Mouse (Mus musculus): ENCODE measurements around the gene Rufy1. TPM values are rescaled to one million over a fixed set of nuclear protein-coding genes. Genes with fewer than 3 reads are reported as not detected.

The Rufy1 gene
- 26.1 and 28.0 TPM in 2 replicates for polyA plus RNA-seq (2015; fragmentation: Nextera tagmentation; extraction: Ambion mirVana)

- under 1% methylated on average over 86 of the region's 90 CpGs for WGBS
- ATAC-seq = peak; percentile 88
- H3K9ac ChIP-seq = peak within 1 kb of the TSS; percentile 90
- H3K4me3 ChIP-seq = peak within 1 kb of the TSS; percentile 76
- H3K27me3 ChIP-seq = no peaks in the 10 kb centered on the region
- H3K4me1 ChIP-seq = peaks cover 10% of the 10 kb centered on the region; the same call in 1 of the 2 replicates
- H3K9me3 ChIP-seq (replicated peaks) = no peaks in the 10 kb centered on the region
- H3K27ac ChIP-seq = peak within 1 kb of the TSS; percentile 91
- H3K4me2 ChIP-seq = peak within 1 kb of the TSS; percentile 65
- no peaks in the 10 kb centered on the region for H3K36me3 ChIP-seq (ENCODE audit: poor library complexity, severe bottlenecking)
Observed at GRCm38 (mm10) chr11:50430277-50431133, at the start of gene Rufy1. TSS of gene Rufy1 (minus strand) at chr11:50431125.

GRCm38 (mm10) chr11:50478072-50478471 is 47.1 kb upstream of the Rufy1 start:
- Histone ChIP-seq H3K27ac (no peak overlapping the region), H3K9me3 (replicated peaks) (no peaks in the 10 kb centered on the region), H3K9ac (no peak overlapping the region), H3K36me3 (ENCODE audit: poor library complexity, severe bottlenecking) (no peaks in the 10 kb centered on the region), H3K4me1 (peaks cover 19% of the 10 kb centered on the region), H3K27me3 (no peaks in the 10 kb centered on the region), H3K4me3 (no peak overlapping the region), H3K4me2 (no peak overlapping the region)
- WGBS = 91% methylated on average over 2 of the region's 2 CpGs
- no peak for ATAC-seq

DNA sequence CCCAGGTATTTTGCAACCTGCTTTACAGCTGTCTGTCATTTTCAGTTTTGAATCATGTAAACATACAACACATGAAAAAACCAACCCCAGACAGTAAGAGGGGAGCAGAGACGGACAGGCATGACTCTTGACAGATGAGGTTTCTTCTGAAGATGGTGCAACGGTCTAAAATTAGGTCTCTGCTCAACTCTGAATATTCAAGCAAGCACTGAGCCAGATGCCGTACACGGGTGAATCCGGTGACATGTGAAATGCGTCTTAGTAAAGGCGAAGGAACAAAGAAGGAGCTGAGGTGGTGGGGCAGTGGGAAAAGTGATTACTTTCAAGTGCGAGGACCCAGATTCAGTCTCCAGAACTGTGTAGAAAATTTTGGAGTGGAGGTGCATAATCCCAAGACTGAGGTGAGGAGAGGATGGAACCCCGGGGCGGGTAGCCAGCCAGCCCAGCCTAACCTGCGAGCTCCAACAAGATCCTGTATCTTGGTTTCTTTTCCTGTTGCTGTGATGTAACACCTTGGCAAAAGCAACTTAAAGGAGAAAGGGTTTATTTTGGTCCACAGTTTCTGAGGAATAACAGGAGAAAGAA is 46.7 kb upstream of the Rufy1 start:
- H3K4me1 ChIP-seq = peaks cover 19% of the 10 kb centered on the region
- ATAC-seq = peak; percentile 19; the same call in 1 of the 2 replicates

DNA sequence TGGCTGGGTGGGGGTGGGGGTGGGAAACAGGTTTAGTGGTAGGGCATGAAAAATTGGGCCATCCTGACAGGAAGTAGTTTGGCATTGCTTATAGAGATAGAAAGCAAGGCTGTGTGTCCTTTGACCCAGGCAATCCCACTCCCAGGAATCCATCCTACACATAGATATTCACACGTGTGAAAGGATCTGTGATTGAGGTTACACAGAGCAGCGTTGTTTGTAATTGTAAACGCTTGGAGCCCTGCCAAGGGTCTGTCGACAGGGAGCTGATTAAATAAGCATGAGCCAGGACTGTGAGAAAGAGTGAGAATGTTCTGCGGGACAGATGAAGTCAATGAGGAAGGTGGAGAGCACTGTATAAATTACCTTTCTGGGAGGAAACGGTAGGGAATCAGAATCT is 46.0 kb upstream of the Rufy1 start:
- peaks cover 19% of the 10 kb centered on the region for H3K4me1 ChIP-seq
- H3K4me2 ChIP-seq = peak overlapping the region; percentile 13; the same call in 1 of the 2 replicates
- no peaks in the 10 kb centered on the region for H3K27me3 ChIP-seq
- WGBS = 10% methylated on average over 6 of the region's 6 CpGs
- no peak overlapping the region for H3K4me3 ChIP-seq
- no peaks in the 10 kb centered on the region for H3K9me3 ChIP-seq (replicated peaks)
- ATAC-seq = peak; percentile 92
- H3K9ac ChIP-seq = no peak overlapping the region
- H3K27ac ChIP-seq = peak overlapping the region; percentile 67
- H3K36me3 ChIP-seq (ENCODE audit: poor library complexity, severe bottlenecking) = no peaks in the 10 kb centered on the region

More for the DNA sequence above, 46.7 kb upstream of the Rufy1 start:
- H3K9me3 ChIP-seq (replicated peaks) = no peaks in the 10 kb centered on the region
- no peaks in the 10 kb centered on the region for H3K36me3 ChIP-seq (ENCODE audit: poor library complexity, severe bottlenecking)
- H3K4me3 ChIP-seq = no peak overlapping the region
- H3K9ac ChIP-seq = no peak overlapping the region
- H3K27me3 ChIP-seq = no peaks in the 10 kb centered on the region
- peak overlapping the region; percentile 13; the same call in 1 of the 2 replicates for H3K4me2 ChIP-seq
- 68% methylated on average over 11 of the region's 11 CpGs for WGBS
- H3K27ac ChIP-seq = peak overlapping the region; percentile 67

DNA sequence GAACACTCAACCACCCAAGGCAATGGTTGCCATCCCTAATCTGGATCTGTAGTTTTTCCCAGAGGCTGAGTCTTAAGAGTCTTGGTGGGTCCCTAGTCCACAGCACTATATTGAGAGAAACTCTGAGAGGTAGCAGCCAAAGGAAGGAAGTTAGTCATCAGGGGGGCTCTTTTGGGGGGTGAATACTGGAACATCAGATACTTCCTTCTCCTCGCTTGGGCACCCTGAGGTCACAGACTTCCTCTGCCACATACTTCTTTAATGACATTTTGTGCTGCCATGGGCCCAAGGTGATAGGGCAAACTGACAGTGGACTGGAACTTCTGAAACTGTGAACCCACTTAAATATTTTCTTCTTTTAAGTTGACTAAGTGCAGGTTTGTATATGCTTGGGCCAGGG is 43.0 kb upstream of the Rufy1 start:
- H3K27me3 ChIP-seq = no peaks in the 10 kb centered on the region
- ATAC-seq = no peak
- 82% methylated on average over 1 of the region's 1 CpGs for WGBS
- no peak overlapping the region for H3K4me3 ChIP-seq
- peaks cover 9% of the 10 kb centered on the region; the same call in 1 of the 2 replicates for H3K9me3 ChIP-seq (replicated peaks)
- H3K4me1 ChIP-seq = peaks cover 19% of the 10 kb centered on the region
- no peak overlapping the region for H3K9ac ChIP-seq
- H3K4me2 ChIP-seq = no peak overlapping the region
- H3K36me3 ChIP-seq (ENCODE audit: poor library complexity, severe bottlenecking) = no peaks in the 10 kb centered on the region
- H3K27ac ChIP-seq = no peak overlapping the region

DNA sequence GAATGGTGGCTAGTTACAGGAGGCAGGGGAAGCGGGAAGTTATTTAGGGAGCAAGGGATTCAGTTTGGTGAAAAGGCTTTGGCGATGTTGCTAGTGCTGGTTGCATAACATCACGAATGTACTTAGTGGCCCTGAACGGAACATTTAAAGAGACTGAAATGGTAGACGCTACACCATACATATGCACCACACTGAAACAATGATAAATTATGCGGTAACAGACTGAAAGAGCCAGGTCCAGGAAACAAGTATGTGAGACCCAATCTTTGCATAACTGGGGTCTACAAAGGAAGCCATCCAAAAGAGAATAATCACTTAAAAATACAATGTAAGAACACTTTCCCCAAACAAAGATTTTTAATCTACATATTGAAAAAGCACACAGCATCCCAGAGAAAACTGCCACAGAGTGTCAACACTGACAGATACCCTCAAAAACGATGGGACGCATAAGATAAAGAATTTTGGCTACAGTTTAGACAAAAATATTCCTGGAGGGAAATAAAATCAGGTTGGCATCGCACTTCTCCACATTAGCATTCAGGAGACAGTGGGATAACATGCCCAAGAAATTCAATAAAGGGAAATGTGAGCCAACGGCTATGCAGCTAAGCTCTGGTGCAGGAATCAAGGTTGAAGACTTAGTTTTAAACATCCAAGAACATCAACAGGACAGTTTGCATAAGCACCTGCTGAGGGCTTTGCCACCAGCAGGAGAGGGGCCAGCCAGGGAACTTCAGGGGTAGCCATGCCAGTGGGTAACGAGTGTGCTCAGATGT is 41.4 kb upstream of the Rufy1 start:
- H3K27ac ChIP-seq = no peak overlapping the region
- no peaks in the 10 kb centered on the region for H3K36me3 ChIP-seq (ENCODE audit: poor library complexity, severe bottlenecking)
- H3K4me3 ChIP-seq = no peak overlapping the region
- peaks cover 14% of the 10 kb centered on the region for H3K4me1 ChIP-seq
- H3K9me3 ChIP-seq (replicated peaks) = peaks cover 9% of the 10 kb centered on the region
- no peak for ATAC-seq
- no peak overlapping the region for H3K4me2 ChIP-seq
- H3K9ac ChIP-seq = no peak overlapping the region
- no peaks in the 10 kb centered on the region for H3K27me3 ChIP-seq
- WGBS = 83% methylated on average over 11 of the region's 11 CpGs

DNA sequence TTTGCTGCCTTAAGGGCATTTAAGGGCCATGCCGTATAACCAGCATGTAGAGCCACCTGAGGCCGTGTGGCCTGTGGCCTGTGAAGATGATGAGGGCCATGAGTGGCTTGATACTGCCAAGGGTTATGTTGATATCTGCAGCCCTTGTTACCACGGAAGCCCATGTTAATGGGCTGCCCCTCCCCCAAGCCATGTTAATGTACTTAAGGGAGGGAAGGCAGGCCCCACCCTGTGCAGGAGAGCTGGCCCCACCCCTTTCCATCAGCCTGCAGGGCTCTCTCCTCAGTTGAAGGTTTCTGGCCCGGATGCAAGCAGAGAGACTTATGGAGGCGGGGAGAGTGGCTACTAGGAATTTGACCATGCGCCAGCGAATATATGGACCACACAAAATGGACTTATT is 30.6 kb upstream of the Rufy1 start:
- Histone ChIP-seq H3K27me3 (0 out of 2 replicates have a peak, but pooled peaks cover 2% of the 10 kb centered on the region), H3K9me3 (replicated peaks) (no peaks in the 10 kb centered on the region), H3K27ac (no peak overlapping the region), H3K36me3 (ENCODE audit: poor library complexity, severe bottlenecking) (no peaks in the 10 kb centered on the region), H3K4me2 (no peak overlapping the region), H3K9ac (no peak overlapping the region), H3K4me3 (no peak overlapping the region), H3K4me1 (peaks cover 13% of the 10 kb centered on the region)
- WGBS = 78% methylated on average over 7 of the region's 7 CpGs
- ATAC-seq = no peak

DNA sequence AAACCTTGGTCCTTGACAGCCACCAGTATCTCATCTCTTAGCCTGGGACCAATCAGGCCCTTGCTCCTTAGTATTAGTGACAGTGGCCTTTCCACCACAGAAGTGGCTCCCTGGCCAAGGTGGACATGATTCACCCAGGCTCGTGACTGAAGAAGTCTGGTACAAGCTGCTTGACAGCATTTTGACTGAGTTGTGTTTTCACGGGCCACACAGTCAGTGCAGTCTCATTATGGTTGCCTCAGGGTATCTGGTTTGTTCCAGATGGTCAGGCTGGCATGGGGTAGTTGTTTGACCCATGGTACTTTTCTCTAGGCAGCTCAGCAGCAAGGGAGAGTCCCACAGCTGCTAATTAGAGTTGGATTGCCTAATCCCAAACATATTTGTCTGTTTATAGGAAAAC is 28.3 kb upstream of the Rufy1 start:
- Histone ChIP-seq H3K9ac (no peak overlapping the region), H3K27me3 (0 out of 2 replicates have a peak, but pooled peaks cover 8% of the 10 kb centered on the region), H3K27ac (no peak overlapping the region), H3K9me3 (replicated peaks) (no peaks in the 10 kb centered on the region), H3K4me3 (no peak overlapping the region), H3K4me1 (peaks cover 18% of the 10 kb centered on the region), H3K4me2 (no peak overlapping the region), H3K36me3 (ENCODE audit: poor library complexity, severe bottlenecking) (no peaks in the 10 kb centered on the region)
- WGBS = 62% methylated on average over 2 of the region's 2 CpGs
- no peak for ATAC-seq

DNA sequence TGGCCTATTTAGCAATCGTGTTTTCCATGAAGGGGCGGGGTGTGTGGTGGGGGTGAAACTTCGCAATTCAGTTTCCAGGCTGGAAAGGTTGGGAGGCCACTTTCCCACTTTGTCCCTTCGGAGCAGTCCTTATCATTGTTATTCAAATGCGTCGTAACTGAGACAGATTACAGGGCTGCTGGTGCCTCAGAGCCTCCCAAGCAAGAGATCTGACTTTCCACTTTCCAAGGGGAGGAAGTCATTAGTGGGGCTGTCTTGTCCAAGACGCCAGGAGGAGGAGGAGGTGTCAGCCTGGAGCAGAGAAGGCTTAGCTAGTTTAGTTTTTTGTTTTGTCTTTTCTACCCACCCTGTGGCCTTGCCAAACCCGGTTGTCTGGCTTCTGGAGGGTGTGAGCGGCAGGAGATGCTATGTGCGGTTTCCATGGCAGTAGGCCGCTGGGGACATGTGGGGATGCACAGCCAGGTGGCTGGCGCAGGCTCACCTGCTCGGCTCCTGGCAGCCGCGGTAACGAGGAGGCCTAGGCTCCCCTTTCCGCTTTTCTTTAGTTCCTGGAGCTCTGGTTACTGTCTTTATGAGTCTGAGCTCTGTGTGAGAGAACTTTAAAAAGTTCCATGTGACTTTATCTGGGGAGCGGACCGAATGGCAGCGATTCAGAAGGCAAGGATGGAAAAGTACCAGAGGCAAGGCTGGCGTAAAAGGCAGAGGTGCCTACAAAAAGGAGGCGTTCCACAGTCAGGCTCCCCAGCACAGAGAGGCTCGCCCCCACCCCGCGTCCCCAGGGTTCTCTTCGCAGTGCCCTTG is 26.4 kb upstream of the Rufy1 start:
- 0 out of 2 replicates have a peak overlapping the region, but pooled peaks have one; percentile 7 for H3K4me3 ChIP-seq
- 0 out of 2 replicates have a peak, but pooled peaks cover 2% of the 10 kb centered on the region for H3K9me3 ChIP-seq (replicated peaks)
- peak; percentile 65 for ATAC-seq
- no peaks in the 10 kb centered on the region for H3K36me3 ChIP-seq (ENCODE audit: poor library complexity, severe bottlenecking)
- H3K27ac ChIP-seq = peak overlapping the region; percentile 51
- peak overlapping the region; percentile 52 for H3K4me2 ChIP-seq
- peaks cover 18% of the 10 kb centered on the region for H3K4me1 ChIP-seq
- 3% methylated on average over 26 of the region's 26 CpGs for WGBS
- 0 out of 2 replicates have a peak, but pooled peaks cover 8% of the 10 kb centered on the region for H3K27me3 ChIP-seq
- peak overlapping the region; percentile 37 for H3K9ac ChIP-seq

- ATAC-seq = peak; percentile 68; the same call in 1 of the 2 replicates
- Histone ChIP-seq H3K9ac (no peak overlapping the region), H3K9me3 (replicated peaks) (0 out of 2 replicates have a peak, but pooled peaks cover 3% of the 10 kb centered on the region), H3K4me3 (no peak overlapping the region), H3K4me2 (0 out of 2 replicates have a peak overlapping the region, but pooled peaks have one; percentile 52), H3K27me3 (0 out of 2 replicates have a peak, but pooled peaks cover 8% of the 10 kb centered on the region), H3K4me1 (peaks cover 18% of the 10 kb centered on the region), H3K36me3 (ENCODE audit: poor library complexity, severe bottlenecking) (no peaks in the 10 kb centered on the region), H3K27ac (no peak overlapping the region; the same call in 1 of the 2 replicates)
- 36% methylated on average over 7 of the region's 7 CpGs for WGBS
Observed at GRCm38 (mm10) chr11:50456455-50456854, 25.5 kb upstream of the Rufy1 start.

GRCm38 (mm10) chr11:50454934-50455333 is 24.0 kb upstream of the Rufy1 start:
- H3K27me3 ChIP-seq = 0 out of 2 replicates have a peak, but pooled peaks cover 8% of the 10 kb centered on the region
- no peak overlapping the region for H3K4me2 ChIP-seq
- no peak overlapping the region for H3K4me3 ChIP-seq
- 0 out of 2 replicates have a peak, but pooled peaks cover 3% of the 10 kb centered on the region for H3K9me3 ChIP-seq (replicated peaks)
- peaks cover 18% of the 10 kb centered on the region for H3K4me1 ChIP-seq
- ATAC-seq = no peak
- no peaks in the 10 kb centered on the region for H3K36me3 ChIP-seq (ENCODE audit: poor library complexity, severe bottlenecking)
- no peak overlapping the region for H3K27ac ChIP-seq
- WGBS = 51% methylated on average over 6 of the region's 6 CpGs
- no peak overlapping the region for H3K9ac ChIP-seq

Measured in forebrain, embryonic 13.5 days (tissue).